Mouse (Mus musculus) kidney, embryonic 14.5 days (tissue): ENCODE results near the gene AI481877. TPM values are rescaled to one million over a fixed set of nuclear protein-coding genes. Genes with fewer than 3 reads are reported as not detected.
A peak's percentile ranks its signal among the peaks of the same experiment; 100 is the strongest.

Experiments
- ATAC-seq: fragments of 200-750 bp; cut with Nextera tagmentation; 2 replicates; pipeline ENCODE4 v1.8.0; 2017; ENCODE audit warnings: moderate number of reproducible peaks, mild to moderate bottlenecking, moderate TSS enrichment, moderate library complexity; ENCODE audit not compliant: low FRiP score, low TSS enrichment
- H3K27ac ChIP-seq: fragments of 300-500 bp; sonication (generic); 2 replicates; pipeline ENCODE4 v1.5.1; 2014; ENCODE audit warnings: low read depth, mild to moderate bottlenecking, low read length, moderate library complexity, mixed read lengths
- H3K27me3 ChIP-seq: fragments of 300-500 bp; sonication (generic); 2 replicates; pipeline ENCODE4 v1.6.1; 2014; ENCODE audit warnings: mild to moderate bottlenecking, low read length; ENCODE audit not compliant: control insufficient read depth, insufficient read depth
- H3K36me3 ChIP-seq: fragments of 300-500 bp; sonication (generic); 2 replicates; pipeline ENCODE4 v1.6.1; 2014; ENCODE audit warnings: low read length, mixed read lengths; ENCODE audit not compliant: control insufficient read depth, insufficient read depth
- H3K4me1 ChIP-seq: fragments of 300-500 bp; sonication (generic); 2 replicates; pipeline ENCODE4 v1.6.1; 2014; ENCODE audit warnings: low read length, mixed read lengths; ENCODE audit not compliant: control insufficient read depth, insufficient read depth
- H3K4me2 ChIP-seq: fragments of 300-500 bp; sonication (generic); replicated peaks from 2 replicates; pipeline ENCODE4 v1.6.1; 2014; ENCODE audit warnings: low read depth, mild to moderate bottlenecking, low read length
- H3K4me3 ChIP-seq: fragments of 300-500 bp; sonication (generic); 2 replicates; pipeline ENCODE4 v1.5.1; 2014; ENCODE audit warnings: mild to moderate bottlenecking, low read length
- H3K9ac ChIP-seq: fragments of 300-500 bp; sonication (generic); 2 replicates; pipeline ENCODE4 v1.6.1; 2014; ENCODE audit warnings: low read depth, mild to moderate bottlenecking, low read length, moderate library complexity
- H3K9me3 ChIP-seq: fragments of 300-500 bp; sonication (generic); 2 replicates; pipeline ENCODE4 v1.6.1; 2016; ENCODE audit warnings: low read length; ENCODE audit not compliant: control insufficient read depth
- WGBS: fragments of 180-500 bp; shearing (Covaris S2); extraction: QIAGEN DNeasy Blood & Tissue Kit; methylation state at CpG from one replicate; pipeline ENCODE4 v1.1.7; 2014; 5-methylcytosine and 5-hydroxymethylcytosine counted together
- polyA plus RNA-seq: library from polyadenylated mRNA; unstranded; fragments of >200 nt; fragmentation: Nextera tagmentation; extraction: Ambion mirVana; gene quantifications from 2 replicates; pipeline ENCODE4 v1.2.1, GENCODE M21; 2014

Gene AI481877
- polyA plus RNA-seq, 1 experiment from 2014 or later: not detected

GRCm38 (mm10) chr4:59043074-59043473 lies 95.7 kb downstream of the AI481877 start:
- Histone ChIP-seq H3K27ac (no peak overlapping the region), H3K9me3 (no peaks in the 10 kb centered on the region), H3K9ac (no peak overlapping the region), H3K36me3 (peaks cover 4% of the 10 kb centered on the region; the same call in 1 of the 2 replicates), H3K4me2 (no peak overlapping the region), H3K4me1 (no peaks in the 10 kb centered on the region), H3K27me3 (no peaks in the 10 kb centered on the region), H3K4me3 (no peak overlapping the region)
- 98% methylated on average over 5 of the region's 5 CpGs for WGBS
- ATAC-seq: no peak

DNA sequence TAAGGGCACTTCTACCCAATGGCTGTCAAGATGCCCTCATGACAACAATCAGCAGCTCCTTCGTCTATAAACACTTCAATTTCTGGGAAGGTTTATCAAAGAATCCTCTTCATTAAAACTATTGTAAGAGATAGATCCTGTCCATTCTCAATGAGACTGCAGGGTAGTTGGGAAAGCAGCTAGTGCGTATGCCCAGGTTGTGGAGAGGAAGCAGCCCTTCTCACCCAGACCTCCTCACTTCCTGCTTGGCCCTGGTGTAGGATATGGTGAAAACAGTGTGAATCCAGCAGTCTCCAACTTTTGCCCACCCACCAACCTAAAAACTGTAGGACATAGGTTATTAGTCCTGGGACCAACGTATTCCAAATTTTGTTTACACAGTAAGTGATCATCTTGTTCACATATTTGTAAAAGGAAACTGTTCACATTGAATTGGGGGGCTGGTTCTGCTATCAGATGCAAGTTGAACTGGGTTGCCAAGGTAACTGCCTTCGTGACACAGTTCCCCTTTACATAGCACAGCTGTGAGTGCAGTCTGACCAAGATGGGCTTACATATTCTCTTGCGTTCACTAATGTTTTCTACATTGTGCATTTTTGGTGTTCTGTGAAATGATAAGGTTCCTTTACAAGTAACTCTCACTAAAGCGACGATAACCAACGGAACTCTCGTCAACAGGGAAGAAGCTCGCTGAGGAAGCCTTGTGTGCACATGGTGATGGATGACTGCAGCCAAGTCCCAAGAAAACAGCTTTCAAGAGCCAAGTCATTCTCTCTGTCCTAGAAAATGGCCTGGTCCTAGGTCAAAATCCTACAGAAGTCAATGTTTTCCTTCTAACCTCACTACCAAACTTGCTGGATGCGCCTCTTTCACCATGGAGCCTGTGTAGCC lies 98.1 kb downstream of the AI481877 start:
- 88% methylated on average over 11 of the region's 11 CpGs for WGBS
- Histone ChIP-seq H3K4me3 (no peak overlapping the region), H3K9ac (no peak overlapping the region), H3K4me2 (no peak overlapping the region), H3K27me3 (no peaks in the 10 kb centered on the region), H3K36me3 (peaks cover 4% of the 10 kb centered on the region; the same call in 1 of the 2 replicates), H3K9me3 (no peaks in the 10 kb centered on the region), H3K27ac (no peak overlapping the region), H3K4me1 (peaks cover 5% of the 10 kb centered on the region)
- ATAC-seq: no peak

DNA sequence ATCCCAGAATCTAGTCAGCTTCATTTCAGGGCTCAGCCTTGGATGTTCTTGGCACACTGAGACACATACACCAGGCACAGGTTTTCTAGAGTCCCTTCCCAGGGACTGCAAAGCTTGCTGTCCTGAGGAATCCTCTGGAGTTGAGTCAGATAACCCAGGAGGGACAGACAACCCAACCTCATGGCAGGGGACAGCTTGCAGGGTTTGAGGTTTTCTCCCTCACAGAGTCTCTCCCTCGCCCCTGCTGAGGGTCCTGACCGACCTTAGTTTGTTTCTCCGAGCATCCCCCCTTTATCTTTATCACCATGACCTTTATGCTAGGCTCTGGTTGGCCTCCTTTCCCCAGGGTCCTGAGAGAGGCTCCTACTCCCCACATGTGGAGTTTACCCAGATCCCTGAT lies 101.3 kb downstream of the AI481877 start:
- no peaks in the 10 kb centered on the region for H3K9me3 ChIP-seq
- no peak for ATAC-seq
- no peak overlapping the region for H3K4me2 ChIP-seq
- no peak overlapping the region for H3K4me3 ChIP-seq
- H3K4me1 ChIP-seq: peaks cover 5% of the 10 kb centered on the region
- H3K36me3 ChIP-seq: peaks cover 4% of the 10 kb centered on the region; the same call in 1 of the 2 replicates
- no peak overlapping the region for H3K9ac ChIP-seq
- H3K27me3 ChIP-seq: no peaks in the 10 kb centered on the region; the same call in 1 of the 2 replicates
- no peak overlapping the region for H3K27ac ChIP-seq
- 73% methylated on average over 3 of the region's 3 CpGs for WGBS

DNA sequence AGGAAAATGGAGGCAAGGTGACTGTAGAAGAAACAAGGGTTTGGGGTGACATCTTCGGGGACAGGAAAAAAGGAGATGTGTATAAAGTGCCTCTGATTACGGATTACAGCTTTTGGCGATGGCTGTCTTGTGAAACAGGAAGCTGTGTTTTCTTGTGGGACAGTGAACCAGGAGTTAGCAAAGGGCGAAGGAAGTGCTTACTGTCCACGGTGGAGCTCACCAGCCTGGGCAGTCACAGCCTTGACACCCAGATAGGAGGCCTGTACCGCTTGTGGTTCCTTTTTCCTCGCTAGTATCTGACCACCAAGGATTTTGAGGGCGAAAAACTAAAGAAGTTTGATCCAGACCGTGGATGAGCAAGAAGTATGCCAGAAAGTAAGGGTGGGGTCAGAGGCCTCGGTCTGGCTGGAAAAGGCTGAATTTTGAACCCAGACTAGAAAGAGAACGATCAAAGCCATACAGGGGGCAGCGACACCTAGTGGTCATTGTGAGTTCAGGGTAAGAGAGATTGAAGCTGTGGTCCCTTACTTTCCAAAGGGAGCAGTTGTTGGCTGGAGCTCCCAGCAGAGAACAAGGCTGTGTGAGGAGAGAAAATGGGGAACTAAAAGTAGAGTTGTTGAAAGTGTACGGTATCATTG lies 102.2 kb downstream of the AI481877 start:
- Histone ChIP-seq H3K27ac (no peak overlapping the region), H3K9ac (no peak overlapping the region), H3K36me3 (peaks cover 4% of the 10 kb centered on the region; the same call in 1 of the 2 replicates), H3K4me1 (peaks cover 5% of the 10 kb centered on the region), H3K4me2 (0 out of 2 replicates have a peak overlapping the region, but pooled peaks have one; percentile 2), H3K27me3 (no peaks in the 10 kb centered on the region; the same call in 1 of the 2 replicates), H3K4me3 (no peak overlapping the region), H3K9me3 (no peaks in the 10 kb centered on the region)
- 0 out of 2 replicates have a peak, but pooled peaks have one; percentile 24 for ATAC-seq
- WGBS: 52% methylated on average over 13 of the region's 13 CpGs

DNA sequence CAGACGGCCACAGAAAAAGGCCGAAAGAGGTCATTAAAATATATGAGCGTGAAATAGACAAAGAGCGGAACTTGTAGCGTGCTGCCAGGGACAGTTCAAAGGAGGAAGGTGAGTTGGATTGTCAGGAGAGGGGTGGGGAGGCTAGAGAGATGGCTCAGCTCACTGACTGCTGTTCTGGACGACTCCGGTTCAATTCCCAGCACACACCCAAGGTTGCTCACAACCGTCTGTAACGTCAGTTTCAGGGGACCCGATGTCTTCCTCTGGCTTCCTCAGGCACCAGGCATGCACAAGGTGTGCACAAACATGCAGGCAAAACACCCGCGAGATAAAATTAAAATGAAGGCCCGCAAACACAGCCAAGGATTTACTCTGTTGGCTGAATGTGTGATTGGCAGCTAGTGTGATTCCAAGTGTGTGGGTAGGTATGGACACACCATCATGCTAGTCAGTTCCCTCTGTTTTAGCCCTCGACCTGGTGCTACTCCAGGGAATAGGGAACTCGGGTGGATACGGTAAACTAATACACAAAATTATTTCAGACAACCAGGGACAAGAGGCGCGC lies 102.9 kb downstream of the AI481877 start:
- Histone ChIP-seq H3K9ac (peak overlapping the region; percentile 89), H3K9me3 (no peaks in the 10 kb centered on the region), H3K4me3 (peak overlapping the region; percentile 83), H3K4me2 (peak overlapping the region; percentile 73), H3K4me1 (peaks cover 5% of the 10 kb centered on the region), H3K36me3 (peaks cover 4% of the 10 kb centered on the region; the same call in 1 of the 2 replicates), H3K27me3 (no peaks in the 10 kb centered on the region; the same call in 1 of the 2 replicates), H3K27ac (no peak overlapping the region)
- 59% methylated on average over 18 of the region's 18 CpGs for whole genome bisulfite sequencing
- peak; percentile 29; the same call in 1 of the 2 replicates for ATAC-seq

DNA sequence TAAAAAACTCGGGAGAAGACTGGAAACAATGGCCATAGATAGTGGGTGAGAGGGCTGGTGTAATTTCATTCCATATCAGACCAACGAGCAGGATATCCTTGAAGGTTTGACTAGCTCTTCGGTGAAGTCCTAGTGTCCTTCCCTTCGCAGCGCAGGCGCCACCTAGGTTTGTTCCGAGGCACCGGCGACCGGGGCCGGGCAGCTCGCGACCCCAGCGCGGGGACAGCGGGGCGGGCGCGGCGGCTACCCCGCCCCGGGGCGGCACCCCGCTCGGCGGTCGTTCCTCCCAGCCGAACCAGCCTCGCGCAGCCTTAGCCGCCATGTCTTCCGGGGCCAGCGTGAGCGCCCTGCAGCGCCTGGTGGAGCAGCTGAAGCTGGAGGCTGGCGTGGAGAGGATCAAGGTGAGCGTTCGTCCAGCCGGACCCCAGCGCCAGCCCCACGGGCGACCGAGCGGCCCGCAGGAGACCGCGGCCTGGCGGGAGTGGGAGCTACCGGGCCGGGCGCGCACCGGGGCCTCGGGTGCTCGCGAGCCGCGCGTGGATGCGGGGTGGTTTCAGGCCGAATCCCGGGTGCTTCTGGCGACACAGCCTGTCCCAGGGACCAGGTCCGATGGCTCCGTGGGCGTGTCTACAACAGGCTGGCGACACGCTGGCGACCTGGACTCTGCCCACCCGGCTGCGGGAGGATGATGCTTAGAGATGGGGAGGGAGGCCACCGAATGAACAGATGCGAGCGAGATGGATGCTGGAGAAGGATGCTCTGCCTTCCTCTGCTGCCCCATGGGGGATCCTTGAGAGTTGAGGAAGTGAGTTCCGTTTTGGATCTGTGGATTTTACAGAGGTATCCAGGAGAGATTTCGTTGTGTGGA lies 103.6 kb downstream of the AI481877 start, which contains the start of gene Gng10:
Gng10 (plus strand) TSS at position 171 of the 868 bp plus-strand sequence.
- no peaks in the 10 kb centered on the region; the same call in 1 of the 2 replicates for H3K27me3 ChIP-seq
- peak; percentile 90 for ATAC-seq
- WGBS: 8% methylated on average over 73 of the region's 76 CpGs

GRCm38 (mm10) chr4:59034325-59034917 lies 104.4 kb downstream of the AI481877 start:
- no peaks in the 10 kb centered on the region; the same call in 1 of the 2 replicates for H3K27me3 ChIP-seq
- no peak for ATAC-seq
- peak overlapping the region; percentile 73 for H3K4me2 ChIP-seq
- peak overlapping the region; percentile 83 for H3K4me3 ChIP-seq
- peak overlapping the region; percentile 89; the same call in 1 of the 2 replicates for H3K9ac ChIP-seq
- WGBS: 78% methylated on average over 10 of the region's 10 CpGs
- H3K4me1 ChIP-seq: peaks cover 5% of the 10 kb centered on the region
- H3K9me3 ChIP-seq: no peaks in the 10 kb centered on the region
- H3K27ac ChIP-seq: no peak overlapping the region
- 0 out of 2 replicates have a peak, but pooled peaks cover under 1% of the 10 kb centered on the region for H3K36me3 ChIP-seq

More for the DNA sequence above, 103.6 kb downstream of the AI481877 start, which contains the start of gene Gng10:
- peak within 1 kb of the TSS; percentile 73 for H3K4me2 ChIP-seq
- peak within 1 kb of the TSS; percentile 55; the same call in 1 of the 2 replicates for H3K27ac ChIP-seq
- peaks cover 4% of the 10 kb centered on the region; the same call in 1 of the 2 replicates for H3K36me3 ChIP-seq
- peak within 1 kb of the TSS; percentile 89 for H3K9ac ChIP-seq
- H3K4me1 ChIP-seq: peaks cover 5% of the 10 kb centered on the region
- no peaks in the 10 kb centered on the region for H3K9me3 ChIP-seq
- H3K4me3 ChIP-seq: peak within 1 kb of the TSS; percentile 83
